Mouse (Mus musculus): ENCODE results near the gene Pts.

Gene Pts

GRCm38 (mm10) chr9:50528293-50528892 is at the start of gene Pts:
Gene Pts (minus strand): TSS chr9:50528724.
- peak; percentile 94 for DNase-seq (ENCODE audit: low read depth, low spot score)

- DNase-seq (ENCODE audit: low read depth, low spot score), result no peak
These were observed 41.3 kb upstream of the Pts start for GRCm38 (mm10) chr9:50569599-50570525.

- DNase-seq (ENCODE audit: low read depth, low spot score), result no peak
These were observed 39.4 kb upstream of the Pts start for GRCm38 (mm10) chr9:50567881-50568280.

GRCm38 (mm10) chr9:50567372-50567771 is 38.8 kb upstream of the Pts start:
- DNase-seq (ENCODE audit: low read depth, low spot score), result no peak

GRCm38 (mm10) chr9:50565940-50566339 is 37.4 kb upstream of the Pts start:
- no peak for DNase-seq (ENCODE audit: low read depth, low spot score)

GRCm38 (mm10) chr9:50565173-50565572 is 36.6 kb upstream of the Pts start:
- DNase-seq (ENCODE audit: low read depth, low spot score), result no peak

GRCm38 (mm10) chr9:50561918-50562360 is 33.4 kb upstream of the Pts start:
- DNase-seq (ENCODE audit: low read depth, low spot score), result no peak

GRCm38 (mm10) chr9:50561145-50561917 is 32.8 kb upstream of the Pts start, which contains the start of gene Tex12:
Gene Tex12 (minus strand): TSS chr9:50561325.
- DNase-seq (ENCODE audit: low read depth, low spot score), result no peak

- peak; percentile 22 for DNase-seq (ENCODE audit: low read depth, low spot score)
These were observed 26.5 kb upstream of the Pts start, which contains the start of gene Bco2 for GRCm38 (mm10) chr9:50555094-50555446. Gene Bco2 (minus strand): TSS chr9:50555181.

- DNase-seq (ENCODE audit: low read depth, low spot score), result peak; percentile 42
These were observed 25.9 kb upstream of the Pts start, which contains the start of gene Il18 for GRCm38 (mm10) chr9:50554241-50555093. Gene Il18 (plus strand): TSS chr9:50554827.

- DNase-seq (ENCODE audit: low read depth, low spot score), result no peak
These were observed 25.0 kb upstream of the Pts start for GRCm38 (mm10) chr9:50553547-50553946.

- DNase-seq (ENCODE audit: low read depth, low spot score), result no peak
These were observed 23.7 kb upstream of the Pts start for GRCm38 (mm10) chr9:50552206-50552605.

GRCm38 (mm10) chr9:50548936-50549335 is 20.4 kb upstream of the Pts start:
- DNase-seq (ENCODE audit: low read depth, low spot score), result no peak

- DNase-seq (ENCODE audit: low read depth, low spot score), result no peak
These were observed 19.4 kb upstream of the Pts start for GRCm38 (mm10) chr9:50547859-50548478.

- DNase-seq (ENCODE audit: low read depth, low spot score), result no peak
These were observed 13.9 kb upstream of the Pts start for GRCm38 (mm10) chr9:50542401-50542800.

GRCm38 (mm10) chr9:50540170-50540569 is 11.6 kb upstream of the Pts start:
- no peak for DNase-seq (ENCODE audit: low read depth, low spot score)

GRCm38 (mm10) chr9:50537295-50537694 is 8.8 kb upstream of the Pts start:
- DNase-seq (ENCODE audit: low read depth, low spot score), result no peak

GRCm38 (mm10) chr9:50536603-50537135 is 8.1 kb upstream of the Pts start:
- DNase-seq (ENCODE audit: low read depth, low spot score), result no peak

GRCm38 (mm10) chr9:50535930-50536329 is 7.4 kb upstream of the Pts start:
- DNase-seq (ENCODE audit: low read depth, low spot score), result no peak

GRCm38 (mm10) chr9:50533791-50534190 is 5.3 kb upstream of the Pts start:
- no peak for DNase-seq (ENCODE audit: low read depth, low spot score)

All from retina, adult 2 months (tissue).